Mouse (Mus musculus) stomach, embryonic 14.5 days (tissue): ENCODE results near the gene Nap1l5. TPM values are rescaled to one million over a fixed set of nuclear protein-coding genes. Genes with fewer than 3 reads are reported as not detected.

Experiments used
- polyA plus RNA-seq: library from polyadenylated mRNA; unstranded; fragments of >200 nt; fragmentation: Nextera tagmentation; extraction: Ambion mirVana; gene quantifications from 2 replicates; pipeline ENCODE4 v1.2.1, GENCODE M21; 2014

Nap1l5 gene
- polyA plus RNA-seq, 1 experiment from 2014 or later, result 8.4 TPM

Other genes with a start within 250 kb of the Nap1l5 start
- gene Herc3, start 75.6 kb downstream of the Nap1l5 start, polyA plus RNA-seq, result 13.2 and 16.8 TPM in 2 replicates
- 10.5 and 11.8 TPM in 2 replicates for gene Fam13a, start 117.5 kb upstream of the Nap1l5 start, polyA plus RNA-seq